Mouse (Mus musculus): ENCODE measurements at regions not wholly inside any gene's neighbourhood (a gene's known extent, or its start where the extent isn't known, plus 50 kb on each side); places are given as distances from the start of the nearest gene placed in this dataset.

DNA sequence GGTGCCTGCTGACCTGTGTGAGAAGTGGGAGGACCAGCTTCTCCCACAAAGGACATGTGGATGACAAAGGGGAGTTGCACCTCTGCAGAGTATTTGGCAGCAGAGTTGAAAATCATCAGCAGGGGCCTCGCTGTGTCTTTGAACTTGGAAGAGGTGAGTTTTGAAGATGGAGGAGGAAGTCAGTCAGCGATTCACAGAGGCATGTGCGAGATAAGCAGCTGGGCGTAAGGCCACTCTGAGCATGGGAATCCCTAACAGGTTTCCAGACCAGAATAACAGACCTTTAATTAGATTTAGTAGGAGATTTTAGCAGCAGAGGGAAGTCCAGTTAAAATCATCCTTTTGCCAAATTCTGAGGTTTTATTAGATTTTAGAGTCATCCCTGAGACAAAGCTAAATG lies 342.3 kb downstream of the Med10 start:
- TF ChIP-seq POLR2A (IDR thresholded peaks at IDR 0.05; ENCODE audit: low read depth, low read length) (no peak), CTCF (conservative IDR thresholded peaks at IDR 0.05; ENCODE audit: insufficient read depth, insufficient read length, low read depth, low read length) (no peak)

Measured in kidney, adult 2 months (tissue).